Mouse (Mus musculus): Measurements from ENCODE around the gene Rnf114.

DNA sequence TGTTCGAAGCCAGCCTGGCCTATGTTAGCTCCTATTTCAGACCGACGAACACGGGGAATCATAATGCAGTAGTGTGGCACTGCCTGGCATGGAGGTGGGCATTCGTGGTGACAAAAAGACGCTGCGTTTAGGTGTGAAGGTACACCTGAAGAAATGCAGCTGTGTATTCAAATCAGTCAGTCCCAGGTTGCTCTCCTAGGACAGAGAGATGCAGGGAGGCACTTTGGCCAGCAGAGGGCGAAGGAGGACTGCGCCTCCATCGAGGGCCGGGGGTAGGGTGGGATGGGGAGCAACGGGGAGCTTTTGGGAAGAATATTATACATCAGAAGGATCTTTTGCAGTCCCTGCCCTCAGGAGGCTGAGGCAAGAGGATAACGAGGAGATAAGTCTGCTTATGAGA, 39.7 kb downstream of the Rnf114 start:
- TF ChIP-seq CTCF (IDR thresholded peaks at IDR 0.05) (peak; percentile 96), EP300 (IDR thresholded peaks at IDR 0.05) (no peak)

All from lung, postnatal 0 days (tissue).